Mouse (Mus musculus) gastrocnemius, adult 2 months (tissue): ENCODE measurements around the gene Rgl1. TPM values are rescaled to one million over a fixed set of nuclear protein-coding genes. Genes with fewer than 3 reads are reported as not detected.
A peak's percentile ranks its signal among the peaks of the same experiment; 100 is the strongest.

Experiments
- DNase-seq: peaks from one replicate; pipeline ENCODE4 v3.0.0; 2022
- H3K27ac ChIP-seq: fragments of 200-600 bp; 2 replicates; pipeline ENCODE4 v1.8.1; 2022; ENCODE audit warnings: mild to moderate bottlenecking
- H3K4me3 ChIP-seq: fragments of 200-600 bp; 2 replicates; pipeline ENCODE4 v1.8.1; 2022; ENCODE audit warnings: mild to moderate bottlenecking, moderate library complexity
- CTCF ChIP-seq: fragments of 200-600 bp; IDR thresholded peaks from 2 replicates; pipeline ENCODE4 v1.8.1; 2022; ENCODE audit warnings: antibody characterized with exemption, mild to moderate bottlenecking, moderate library complexity
- intact Hi-C: fragments of 180-260 bp; cut with DNase I; formaldehyde crosslinking; loops from one replicate; pipeline ENCODE4 v1.15.1; 2025
- total RNA-seq, 2 experiments: library from RNA; stranded (reverse); gene quantifications; 2 replicates each; pipeline ENCODE4 v1.2.3; 2021

Gene Rgl1
- total RNA-seq, 2 experiments from 2014 or later = 9.7 to 10.2 TPM

DNA sequence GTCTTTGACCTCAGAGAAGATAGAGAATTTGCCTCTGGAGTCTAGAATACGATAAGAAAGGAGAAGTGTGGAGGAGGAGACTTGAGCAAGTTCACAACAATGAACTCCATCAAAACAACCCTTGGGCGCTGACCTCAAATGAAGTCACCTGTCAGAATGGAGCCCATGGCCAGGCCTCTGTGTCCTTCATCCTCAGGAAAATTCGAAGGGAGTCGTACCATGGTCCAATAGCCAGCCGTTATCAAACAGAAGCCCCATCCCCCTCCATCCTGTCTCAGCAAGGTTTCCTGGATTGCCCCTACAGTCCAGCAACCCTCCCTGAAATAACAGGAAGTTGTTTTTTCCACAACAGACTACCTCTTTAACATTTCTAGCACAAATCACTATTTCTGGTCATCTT, 171.5 kb downstream of the Rgl1 start:
- peak overlapping the region; percentile 53 for H3K27ac ChIP-seq
- no peak overlapping the region for H3K4me3 ChIP-seq
- intact Hi-C loops = no loop called here
- no peak for TF ChIP-seq CTCF
- DNase-seq = no peak

DNA sequence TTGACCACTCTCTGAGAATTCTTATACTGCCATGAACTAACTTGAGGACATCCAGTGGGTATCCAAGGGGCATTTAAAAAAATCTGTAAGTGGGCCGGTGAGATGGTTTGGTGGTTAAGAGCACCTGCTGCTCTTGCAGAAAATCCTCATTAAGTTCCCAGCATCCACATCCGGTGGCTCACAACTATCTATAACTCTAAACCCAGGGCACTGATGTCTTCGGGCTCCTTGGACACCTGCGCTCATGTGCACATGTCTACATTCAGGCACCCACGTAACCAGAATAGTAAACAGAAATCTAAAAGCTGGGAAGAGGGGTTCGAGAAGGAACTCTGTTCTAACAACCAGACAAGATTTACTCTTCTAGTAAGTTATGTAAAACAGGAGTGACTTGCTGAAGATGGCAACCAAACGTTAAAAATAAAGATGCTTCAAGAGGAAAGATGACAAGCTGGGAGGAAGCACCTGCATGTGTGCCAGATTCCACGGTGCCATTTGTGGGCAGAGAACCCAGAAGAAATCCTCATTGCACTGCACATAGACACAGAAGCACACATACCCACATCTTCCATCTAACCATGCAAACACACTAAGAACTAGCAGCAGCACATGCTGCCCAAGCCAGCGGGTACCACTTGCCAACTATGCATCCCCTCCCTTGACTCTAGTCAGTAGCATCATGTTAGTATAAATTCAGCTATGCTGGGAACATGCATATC, 172.2 kb downstream of the Rgl1 start:
- DNase-seq = no peak
- H3K4me3 ChIP-seq = no peak overlapping the region
- no peak for TF ChIP-seq CTCF
- H3K27ac ChIP-seq = peak overlapping the region; percentile 53
- intact Hi-C loops = no loop called here

DNA sequence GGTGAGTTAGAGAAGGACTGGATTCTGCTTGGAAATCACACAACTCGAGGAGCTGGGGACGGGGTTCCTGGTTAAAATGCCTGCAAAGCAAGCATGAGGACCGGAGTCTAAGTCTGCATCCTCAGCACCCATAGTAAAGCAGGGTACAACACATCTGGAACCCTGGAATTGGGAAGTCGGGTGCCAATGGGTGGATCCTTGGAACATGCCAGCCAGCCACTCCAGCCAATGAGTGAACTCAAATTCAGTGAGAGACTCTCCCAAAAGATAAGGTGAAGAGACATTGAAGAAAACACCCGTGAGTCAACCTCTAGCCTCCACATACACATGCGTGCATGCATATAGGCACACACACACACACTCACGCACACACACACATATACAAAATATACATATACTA, 172.8 kb downstream of the Rgl1 start:
- Histone ChIP-seq H3K4me3 (no peak overlapping the region), H3K27ac (peak overlapping the region; percentile 53; the same call in 1 of the 2 replicates)
- no peak for TF ChIP-seq CTCF
- intact Hi-C loops = no loop called here
- no peak for DNase-seq

DNA sequence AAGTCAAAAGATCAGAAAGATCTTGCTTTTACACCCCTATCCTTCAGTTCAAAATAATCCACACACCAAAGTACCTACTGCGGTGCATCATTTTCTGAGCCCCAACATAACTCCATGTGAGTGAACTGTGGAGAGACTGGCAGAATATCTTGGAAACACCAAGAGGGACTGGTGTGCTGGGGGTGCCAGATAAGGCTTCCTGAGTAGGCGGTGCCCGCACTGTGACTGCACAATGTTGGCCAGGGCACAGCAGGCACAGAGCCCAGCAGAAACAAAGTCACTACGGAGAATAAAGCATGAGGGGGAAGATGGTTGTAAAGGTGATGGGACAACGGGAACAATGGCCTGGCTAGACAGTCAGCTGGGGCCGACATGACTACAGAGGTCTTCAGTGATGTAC, 173.5 kb downstream of the Rgl1 start:
- Histone ChIP-seq H3K27ac (peak overlapping the region; percentile 53), H3K4me3 (no peak overlapping the region)
- TF ChIP-seq CTCF = no peak
- intact Hi-C loops = no loop called here
- no peak for DNase-seq

DNA sequence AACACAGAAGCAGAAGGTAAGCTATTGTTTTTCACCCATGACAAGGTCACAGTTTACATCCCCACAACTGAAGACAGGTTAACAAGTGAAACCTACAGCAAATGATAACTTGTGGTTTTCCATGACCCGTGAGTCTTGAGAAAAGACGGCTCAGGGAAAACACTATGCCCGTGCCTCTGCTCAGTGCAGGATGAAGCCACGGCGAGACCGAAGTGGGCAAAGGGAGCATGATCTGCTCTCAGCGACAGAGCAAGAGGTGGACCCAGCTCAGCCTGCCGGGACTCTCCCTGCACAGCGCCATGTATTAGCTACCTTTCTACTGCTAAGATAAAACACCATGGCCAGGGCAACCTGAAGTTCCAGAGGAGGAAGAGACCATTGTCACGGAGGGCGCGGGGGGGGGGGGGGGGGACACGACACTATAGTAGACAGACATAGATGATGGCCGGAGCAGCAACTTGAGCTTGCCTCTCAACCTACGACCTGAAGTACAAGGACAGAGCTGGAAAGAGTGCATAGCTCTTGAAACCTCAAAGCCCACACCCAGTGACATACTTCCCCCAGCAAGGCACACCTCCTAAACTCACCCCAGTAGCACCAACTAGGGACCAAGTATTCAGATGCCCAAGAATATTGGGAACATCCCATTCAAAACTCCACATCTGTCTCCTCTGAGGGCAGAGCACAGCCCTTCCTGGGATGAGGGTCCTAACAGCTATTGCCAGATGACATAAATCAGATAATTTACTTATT, 174.2 kb downstream of the Rgl1 start:
- no peak for TF ChIP-seq CTCF
- DNase-seq = no peak
- peak overlapping the region; percentile 57 for H3K27ac ChIP-seq
- intact Hi-C loops = no loop called here
- no peak overlapping the region for H3K4me3 ChIP-seq

DNA sequence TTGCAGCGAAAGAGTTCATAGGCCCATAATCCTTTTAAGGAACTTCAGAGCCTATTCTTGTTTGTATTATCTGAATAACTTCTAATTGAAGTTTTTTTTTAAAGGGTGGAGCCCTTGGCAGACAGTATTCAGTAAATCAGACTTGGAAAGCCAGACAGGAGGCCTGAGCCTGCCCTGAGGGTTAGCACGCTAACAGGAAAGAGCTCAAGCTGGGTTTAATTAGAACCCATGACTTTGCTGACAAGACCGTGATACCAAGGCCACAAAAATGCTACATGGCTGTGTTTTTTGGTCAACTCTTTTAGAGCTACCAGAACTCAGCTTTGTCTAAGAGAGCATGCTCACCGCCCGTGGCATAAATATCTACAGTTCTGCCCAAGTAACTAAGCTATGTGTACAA, 175.8 kb downstream of the Rgl1 start:
- no peak for DNase-seq
- Histone ChIP-seq H3K27ac (peak overlapping the region; percentile 60), H3K4me3 (no peak overlapping the region)
- no peak for TF ChIP-seq CTCF
- intact Hi-C loops = no loop called here

DNA sequence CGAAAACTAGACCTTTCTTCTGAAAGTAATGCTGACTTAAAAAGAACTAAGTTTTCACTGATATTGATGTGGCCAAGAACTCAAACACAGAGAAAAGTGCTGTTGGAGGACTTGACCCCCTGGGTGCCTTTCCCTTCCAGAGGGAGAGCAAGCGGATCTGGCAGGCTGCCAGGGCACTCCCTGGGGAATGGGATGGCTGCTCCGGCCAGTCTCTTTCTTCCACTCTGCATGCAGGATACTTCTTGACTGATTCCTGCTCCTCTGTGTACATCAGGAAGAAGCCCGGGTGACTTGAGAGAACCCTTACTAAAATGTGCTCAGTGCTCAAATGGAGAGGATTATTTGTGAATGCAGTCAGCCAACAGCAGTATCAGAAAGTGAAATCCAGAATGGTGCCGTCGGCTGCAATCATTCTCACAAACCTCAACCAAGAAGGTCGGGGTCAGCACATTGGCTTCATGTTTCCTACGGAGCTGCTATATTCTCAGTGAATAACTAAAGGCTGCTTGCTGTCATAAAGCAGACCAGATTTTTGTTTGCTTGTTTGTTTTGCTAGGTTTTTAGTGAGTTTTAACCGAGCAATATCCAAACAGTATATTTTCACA, 176.7 kb downstream of the Rgl1 start:
- peak overlapping the region; percentile 60 for H3K4me3 ChIP-seq
- peak overlapping the region; percentile 60 for H3K27ac ChIP-seq
- TF ChIP-seq CTCF = no peak
- intact Hi-C loops = loop anchor here (5.0 kb wide), 1 partner anchor 33 kb away; no protein-coding TSS in a partner anchor
- DNase-seq = peak; percentile 89

DNA sequence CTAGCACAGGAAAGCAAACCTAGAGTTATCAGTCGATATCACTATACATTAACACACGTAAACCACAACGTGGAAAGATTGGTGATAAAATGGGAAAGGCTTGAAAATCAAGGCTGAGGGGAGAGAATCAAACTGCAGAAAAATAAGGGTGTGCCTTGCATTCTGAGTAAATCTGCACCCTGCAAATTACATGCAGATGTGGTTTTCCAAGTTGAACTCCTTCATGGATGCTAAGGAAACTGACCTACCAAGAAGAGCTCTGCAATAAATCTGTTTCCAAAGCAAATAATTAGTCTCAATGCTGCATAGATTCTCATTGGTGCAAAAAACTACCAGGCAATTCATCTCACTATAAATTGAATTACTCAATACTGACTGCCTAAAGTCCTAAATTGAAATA, 178.7 kb downstream of the Rgl1 start:
- H3K4me3 ChIP-seq = no peak overlapping the region
- intact Hi-C loops = loop anchor here (5.0 kb wide), 1 partner anchor 35 kb away; no protein-coding TSS in a partner anchor
- H3K27ac ChIP-seq = peak overlapping the region; percentile 61
- no peak for TF ChIP-seq CTCF
- DNase-seq = no peak

DNA sequence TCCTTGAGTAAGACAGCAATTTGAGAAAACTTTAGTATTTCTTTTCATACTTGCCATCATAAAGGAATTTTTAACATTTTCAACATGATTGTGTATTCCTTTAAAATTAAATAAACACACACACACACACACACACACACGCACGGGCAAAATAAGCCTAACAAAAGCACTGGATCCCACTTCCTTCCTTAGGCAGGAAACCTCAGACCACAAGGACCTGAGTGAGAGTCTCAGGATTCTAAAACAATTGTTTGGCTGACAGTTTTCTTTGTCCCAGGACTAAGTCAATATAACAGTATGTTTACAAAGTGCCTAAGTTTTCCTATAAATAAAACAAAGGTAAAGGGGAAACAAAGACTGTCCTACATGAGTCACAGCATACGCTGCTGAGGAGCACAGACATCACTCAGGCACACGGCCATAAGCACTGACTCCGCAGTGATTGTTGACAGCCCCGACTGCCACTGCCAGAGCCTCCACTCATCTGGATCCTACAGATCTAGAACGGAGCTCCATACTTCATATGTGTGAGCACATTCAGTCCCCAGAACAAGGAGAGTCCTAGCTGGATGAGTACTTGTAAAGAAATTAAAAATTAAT, 180.7 kb downstream of the Rgl1 start:
- intact Hi-C loops = loop anchor here (5.0 kb wide), 1 partner anchor 37 kb away; no protein-coding TSS in a partner anchor
- peak overlapping the region; percentile 65 for H3K27ac ChIP-seq
- TF ChIP-seq CTCF = no peak

DNA sequence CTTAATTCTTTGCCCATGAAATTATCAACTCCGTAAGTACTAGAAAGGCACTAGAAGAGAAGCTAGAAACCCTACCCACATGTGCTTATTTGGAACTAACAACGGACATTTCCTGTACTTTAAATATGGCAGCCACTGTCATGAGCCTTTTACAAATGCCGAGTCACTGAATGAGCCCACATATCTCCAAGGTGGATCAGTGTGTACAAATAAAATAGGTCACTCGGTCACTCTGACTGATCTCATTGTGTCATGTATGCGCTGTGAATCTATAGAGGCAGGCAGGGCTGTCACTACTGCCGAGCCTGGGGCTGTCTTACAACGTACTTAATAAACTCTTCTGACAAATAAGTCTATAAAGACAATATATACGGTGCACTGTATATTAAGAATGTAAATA, 181.2 kb downstream of the Rgl1 start:
- no peak for DNase-seq
- intact Hi-C loops = loop anchor here (5.0 kb wide), 1 partner anchor 37 kb away; no protein-coding TSS in a partner anchor
- peak overlapping the region; percentile 50; the same call in 1 of the 2 replicates for H3K27ac ChIP-seq
- TF ChIP-seq CTCF = no peak
- no peak overlapping the region for H3K4me3 ChIP-seq

More for the DNA sequence above, 180.7 kb downstream of the Rgl1 start:
- no peak overlapping the region for H3K4me3 ChIP-seq
- no peak for DNase-seq

DNA sequence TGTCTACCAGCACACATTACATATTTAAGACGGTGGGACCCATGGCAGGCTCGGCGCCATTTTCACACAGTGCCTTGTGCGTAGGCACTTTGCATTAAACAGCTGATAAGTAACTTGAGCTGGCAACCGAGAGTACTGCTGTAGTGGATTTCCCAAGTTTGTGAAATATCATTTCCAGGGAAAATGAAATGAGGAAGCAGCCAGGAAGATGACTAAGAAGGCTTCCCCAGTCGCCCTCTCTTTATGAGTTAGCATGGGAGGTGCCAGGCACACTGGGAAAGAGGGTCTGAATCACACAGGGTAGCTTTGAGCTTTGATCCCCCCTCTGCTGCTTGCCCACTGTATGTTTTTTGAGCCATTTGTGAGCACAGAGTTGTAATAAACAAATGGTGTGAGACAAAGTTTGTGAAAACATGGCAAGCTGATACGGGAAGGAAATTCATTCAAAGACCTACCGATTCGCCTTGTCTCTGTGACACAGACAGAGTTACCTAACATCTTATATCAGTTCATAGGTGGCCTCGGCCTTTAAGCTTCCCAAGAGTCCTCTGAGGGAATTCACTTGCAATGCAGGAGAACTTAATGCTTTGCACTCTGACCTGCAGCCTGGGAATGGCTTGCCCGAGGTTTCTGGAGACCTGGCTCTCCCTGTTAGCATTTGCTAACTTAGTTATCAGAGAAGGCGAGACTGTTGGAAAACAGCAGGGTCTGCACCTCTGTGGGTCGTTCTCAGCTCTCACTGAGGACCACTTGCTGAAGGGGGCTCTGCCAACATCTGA, 184.8 kb downstream of the Rgl1 start:
- peak overlapping the region; percentile 1; the same call in 1 of the 2 replicates for H3K4me3 ChIP-seq
- intact Hi-C loops = no loop called here
- no peak for DNase-seq

DNA sequence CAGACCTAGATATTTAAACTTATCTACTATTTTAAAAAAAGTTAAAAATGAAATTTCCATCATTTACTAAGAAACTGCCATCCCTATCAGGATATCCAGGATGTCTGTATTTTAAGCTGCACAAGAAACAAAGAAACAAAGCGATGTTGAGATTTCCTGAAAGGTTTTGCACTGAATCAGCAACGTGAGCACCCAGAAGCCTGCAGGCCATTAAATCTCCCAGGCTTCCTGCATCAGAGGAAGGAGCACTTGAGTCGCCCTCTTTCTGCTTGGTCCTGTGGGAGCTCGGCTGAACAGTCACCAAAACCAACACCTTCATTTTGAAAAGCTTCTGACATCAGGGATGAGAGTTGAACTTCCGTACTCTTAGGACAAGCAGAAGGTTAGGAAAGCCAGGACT, 187.2 kb downstream of the Rgl1 start:
- intact Hi-C loops = loop anchor here (5.0 kb wide), 1 partner anchor 33 kb away; no protein-coding TSS in a partner anchor
- H3K4me3 ChIP-seq = no peak overlapping the region
- H3K27ac ChIP-seq = peak overlapping the region; percentile 71
- TF ChIP-seq CTCF = no peak
- DNase-seq = no peak

More for the DNA sequence above, 184.8 kb downstream of the Rgl1 start:
- TF ChIP-seq CTCF = no peak
- peak overlapping the region; percentile 62 for H3K27ac ChIP-seq
